ENCODE assay signal across 32 mouse cellular contexts in the genomic region with DNA sequence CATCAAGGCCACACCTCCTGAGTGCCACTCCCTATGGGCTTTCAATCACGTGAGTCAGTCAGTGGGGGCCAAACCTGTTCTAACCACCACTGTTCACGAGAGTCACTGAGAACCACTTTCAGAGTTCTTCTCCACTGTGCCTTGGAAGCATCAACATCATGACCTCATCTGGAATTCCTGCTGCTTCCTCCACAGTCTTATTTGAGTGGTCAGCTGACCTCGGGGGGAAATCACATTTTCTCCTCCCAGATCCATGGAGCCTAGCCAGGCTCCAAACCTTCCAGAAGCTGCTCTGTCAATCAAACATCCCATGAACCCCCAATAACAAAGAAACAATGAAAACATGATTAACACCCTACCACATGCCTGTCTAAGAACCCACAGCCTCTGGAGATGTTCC. TPM values are rescaled to one million over a fixed set of nuclear protein-coding genes. Genes with fewer than 3 reads are reported as not detected.
DNase-seq lines count a peak whose midpoint lies in the region; ATAC-seq and TF ChIP-seq lines count a peak whose summit lies in the region.
"Had no signal": no experiment of that assay in that cellular context is flagged by ENCODE, and none has a peak within 500 bp of the region (broad histone marks: within the 10 kb centered on the region; RNA-seq: fewer than 3 reads in every experiment).

No protein-coding gene starts in this region.

- no peak overlapping the region for H3K4me3 ChIP-seq in heart, embryonic 11.5 days (ENCODE audit: low read depth, low read length)
- H3K4me3 ChIP-seq in kidney, postnatal 0 days (replicated peaks; ENCODE audit: low read depth, low read length) = no peak overlapping the region
- H3K4me3 ChIP-seq in myocyte = no peak overlapping the region
- H3K4me3 ChIP-seq in liver, embryonic 11.5 days (ENCODE audit: low read depth, low read length) = no peak overlapping the region
- H3K4me3 ChIP-seq: heart, adult 2 months; hindbrain, embryonic 13.5 days; liver, embryonic 15.5 days; midbrain, embryonic 10.5 days; midbrain, embryonic 15.5 days; neural tube, embryonic 13.5 days had no signal

- no peak overlapping the region for H3ac ChIP-seq in myocyte (ENCODE audit: control insufficient read depth, insufficient read length)

- no peak for TF ChIP-seq CTCF in kidney, postnatal 0 days (IDR thresholded peaks at IDR 0.05; ENCODE audit: low read depth)

- no peak for ATAC-seq in heart, embryonic 11.5 days (replicated peaks; ENCODE audit: insufficient number of reproducible peaks, low FRiP score, low TSS enrichment)
- no peak for ATAC-seq in kidney, postnatal 0 days (replicated peaks; ENCODE audit: low FRiP score, low read depth)
- ATAC-seq in liver, embryonic 11.5 days (replicated peaks; ENCODE audit: low FRiP score) = no peak
- ATAC-seq: forebrain, embryonic 14.5 days; intestine, embryonic 16.5 days; midbrain, embryonic 15.5 days; Patski had no signal

- H3K27me3 ChIP-seq in heart, embryonic 11.5 days (ENCODE audit: control insufficient read depth, insufficient read depth, low read length) = no peaks in the 10 kb centered on the region
- no peaks in the 10 kb centered on the region for H3K27me3 ChIP-seq in kidney, postnatal 0 days (ENCODE audit: insufficient read depth, low read length)
- H3K27me3 ChIP-seq in myocyte (ENCODE audit: control insufficient read depth, insufficient read depth, insufficient read length) = no peaks in the 10 kb centered on the region
- no peaks in the 10 kb centered on the region for H3K27me3 ChIP-seq in liver, embryonic 11.5 days (replicated peaks; ENCODE audit: control insufficient read depth, insufficient read depth, low read length)
- H3K27me3 ChIP-seq: hindbrain, embryonic 13.5 days; liver, embryonic 15.5 days; midbrain, embryonic 15.5 days; neural tube, embryonic 13.5 days had no signal

- peaks cover 2% of the 10 kb centered on the region; the same call in 1 of the 2 replicates for H3K4me1 ChIP-seq in heart, embryonic 11.5 days (ENCODE audit: control insufficient read depth, insufficient read depth, low read length)
- H3K4me1 ChIP-seq in kidney, postnatal 0 days (replicated peaks; ENCODE audit: insufficient read depth, low read length) = no peaks in the 10 kb centered on the region
- no peaks in the 10 kb centered on the region for H3K4me1 ChIP-seq in liver, embryonic 11.5 days (replicated peaks; ENCODE audit: control insufficient read depth, insufficient read depth, low read length)
- H3K4me1 ChIP-seq: liver, embryonic 15.5 days; midbrain, embryonic 10.5 days had no signal

- TF ChIP-seq POLR2A in myocyte (IDR thresholded peaks at IDR 0.05; ENCODE audit: insufficient read length, low read depth) = no peak

- H3K36me3 ChIP-seq in heart, embryonic 11.5 days (ENCODE audit: control insufficient read depth, insufficient read depth, low read length) = no peaks in the 10 kb centered on the region
- no peaks in the 10 kb centered on the region for H3K36me3 ChIP-seq in kidney, postnatal 0 days (ENCODE audit: insufficient read depth, low read length)
- no peaks in the 10 kb centered on the region for H3K36me3 ChIP-seq in myocyte (ENCODE audit: control insufficient read depth, insufficient read depth)
- no peaks in the 10 kb centered on the region for H3K36me3 ChIP-seq in liver, embryonic 11.5 days (ENCODE audit: control insufficient read depth, insufficient read depth, low read length)
- H3K36me3 ChIP-seq: G1E; hindbrain, embryonic 13.5 days; liver, embryonic 15.5 days; midbrain, embryonic 10.5 days; midbrain, embryonic 15.5 days; neural tube, embryonic 13.5 days had no signal

- peak; percentile 88 for DNase-seq in heart, adult 11 months
- DNase-seq in kidney, postnatal 0 days (ENCODE audit: low spot score) = peak; percentile 48
- DNase-seq in kidney, postnatal 36 days = no peak
- DNase-seq in lung, postnatal 10 days = peak; percentile 65
- DNase-seq in liver, embryonic 11.5 days (ENCODE audit: low spot score) = no peak
- no peak for DNase-seq in ovary, postnatal 36 days (ENCODE audit: low spot score)
- DNase-seq: adrenal gland, postnatal 10 days; cerebellum, adult 8-10 months; cerebellum, postnatal 25 days; gastrocnemius, postnatal 36 days; kidney, postnatal 10 days; layer of hippocampus, adult 9-11 months; liver; retina, postnatal 1 day; right cerebral cortex, postnatal 14 days; thymus, postnatal 4 days had no signal

- WGBS in heart, embryonic 11.5 days (ENCODE audit: insufficient replicate concordance) = 53% methylated on average over 3 of the region's 3 CpGs
- 48% methylated on average over 3 of the region's 3 CpGs for WGBS in kidney, postnatal 0 days
- 58% methylated on average over 3 of the region's 3 CpGs for WGBS in liver, embryonic 11.5 days

- no peak overlapping the region for H3K9ac ChIP-seq in heart, embryonic 11.5 days (ENCODE audit: low read depth, low read length)
- no peak overlapping the region for H3K9ac ChIP-seq in kidney, postnatal 0 days (ENCODE audit: low read depth, low read length)
- H3K9ac ChIP-seq in liver, embryonic 11.5 days (ENCODE audit: low read depth, low read length) = no peak overlapping the region
- H3K9ac ChIP-seq: hindbrain, embryonic 13.5 days; liver, embryonic 15.5 days; midbrain, embryonic 15.5 days; neural tube, embryonic 13.5 days had no signal

- H3K9me3 ChIP-seq in heart, embryonic 11.5 days (replicated peaks; ENCODE audit: control insufficient read depth, low read length) = peaks cover 4% of the 10 kb centered on the region; the same call in 1 of the 2 replicates
- no peaks in the 10 kb centered on the region for H3K9me3 ChIP-seq in kidney, postnatal 0 days (replicated peaks; ENCODE audit: low read length)
- no peaks in the 10 kb centered on the region for H3K9me3 ChIP-seq in liver, embryonic 11.5 days (ENCODE audit: control insufficient read depth, low read length)
- H3K9me3 ChIP-seq: hindbrain, embryonic 13.5 days; liver, embryonic 15.5 days; midbrain, embryonic 10.5 days; midbrain, embryonic 15.5 days; neural tube, embryonic 13.5 days had no signal

- H3K27ac ChIP-seq in heart, embryonic 11.5 days (ENCODE audit: low read depth, low read length) = no peak overlapping the region
- no peak overlapping the region for H3K27ac ChIP-seq in kidney, postnatal 0 days
- no peak overlapping the region for H3K27ac ChIP-seq in liver, embryonic 11.5 days (ENCODE audit: low read depth, low read length)
- H3K27ac ChIP-seq: heart, adult 2 months; hindbrain, embryonic 13.5 days; liver, embryonic 15.5 days; midbrain, embryonic 10.5 days; midbrain, embryonic 15.5 days; neural tube, embryonic 13.5 days had no signal

- H3K79me2 ChIP-seq in myocyte (ENCODE audit: control insufficient read depth, insufficient read depth) = no peaks in the 10 kb centered on the region

- H3K4me2 ChIP-seq in heart, embryonic 11.5 days = no peak overlapping the region
- no peak overlapping the region for H3K4me2 ChIP-seq in kidney, postnatal 0 days (ENCODE audit: low read length)
- no peak overlapping the region for H3K4me2 ChIP-seq in myocyte (ENCODE audit: low read depth)
- H3K4me2 ChIP-seq in liver, embryonic 11.5 days = no peak overlapping the region
- H3K4me2 ChIP-seq: hindbrain, embryonic 13.5 days; liver, embryonic 15.5 days; midbrain, embryonic 15.5 days; neural tube, embryonic 13.5 days had no signal

TF ChIP-seq in myocyte, 11 proteins besides CTCF, POLR2A, EP300 and RAD21:
- TF ChIP-seq MAX (IDR thresholded peaks at IDR 0.05; ENCODE audit: low read depth) = no peak
- peak; percentile 19 for TF ChIP-seq USF1 (IDR thresholded peaks at IDR 0.05; ENCODE audit: low read depth)
- no peak for TF ChIP-seq SRF (IDR thresholded peaks at IDR 0.05; ENCODE audit: control insufficient read depth, insufficient read length, low read depth)
- no peak for TF ChIP-seq E2F4 (IDR thresholded peaks at IDR 0.05; ENCODE audit: insufficient read depth)
- no peak for TF ChIP-seq POLR2AphosphoS2 (IDR thresholded peaks at IDR 0.05; ENCODE audit: insufficient read length, low read depth)

RNA-seq across cellular contexts. Expression of gene Tuba3b, which starts 52.1 kb away (rescaled TPM):
- polyA plus RNA-seq in heart, embryonic 11.5 days (2014; fragmentation: Nextera tagmentation; extraction: Ambion mirVana) = not detected in 2 replicates
- polyA plus RNA-seq in kidney, postnatal 0 days (2015; fragmentation: Nextera tagmentation; extraction: Ambion mirVana) = not detected in 2 replicates
- not detected for polyA plus RNA-seq in myocyte (2012; fragmentation: generic; extraction: Trizol)
- polyA plus RNA-seq in liver, embryonic 11.5 days (2014; fragmentation: Nextera tagmentation; extraction: Ambion mirVana) = 0.12 TPM in 1 of 2 replicates, not detected in the other
- polyA plus RNA-seq: embryonic facial prominence, embryonic 11.5 days; forebrain, embryonic 14.5 days; G1E; hindbrain, embryonic 13.5 days; intestine, embryonic 16.5 days; limb, embryonic 11.5 days; midbrain, embryonic 10.5 days; midbrain, embryonic 15.5 days; neural tube, embryonic 13.5 days; Patski; small intestine, adult 2 months; stomach, embryonic 14.5 days had no signal

RNA-seq across cellular contexts. Expression of gene Lmntd1, which starts 53.5 kb away (rescaled TPM):
- polyA plus RNA-seq in heart, embryonic 11.5 days (2014; fragmentation: Nextera tagmentation; extraction: Ambion mirVana) = 4.5 and 8.0 TPM in 2 replicates
- polyA plus RNA-seq in kidney, postnatal 0 days (2015; fragmentation: Nextera tagmentation; extraction: Ambion mirVana) = 2.6 and 3.0 TPM in 2 replicates
- polyA plus RNA-seq in myocyte (2012; fragmentation: generic; extraction: Trizol) = not detected
- polyA plus RNA-seq in liver, embryonic 11.5 days (2014; fragmentation: Nextera tagmentation; extraction: Ambion mirVana) = not detected in 2 replicates
- polyA plus RNA-seq: G1E; liver, embryonic 15.5 days; Patski; small intestine, adult 2 months had no signal

Comparison
In these comparisons a context has a peak if more than half of its experiments do, and no peak if none do; other contexts are left out.
1. DNase-seq: peak in heart, adult 11 months (single experiment), kidney, postnatal 0 days (single experiment) and lung, postnatal 10 days (single experiment); none in kidney, postnatal 36 days (0 of 2), liver, embryonic 11.5 days (single experiment) and ovary, postnatal 36 days (single experiment).